Mouse (Mus musculus): ENCODE results near the gene Rhov.

The Rhov gene

GRCm38 (mm10) chr2:119270643-119271331, at the start of gene Rhov:
TSS of gene Rhov (minus strand) at chr2:119271272.
- peak; percentile 43 to 64 for DNase-seq (ENCODE audit: low spot score in 2 of 2)

DNA sequence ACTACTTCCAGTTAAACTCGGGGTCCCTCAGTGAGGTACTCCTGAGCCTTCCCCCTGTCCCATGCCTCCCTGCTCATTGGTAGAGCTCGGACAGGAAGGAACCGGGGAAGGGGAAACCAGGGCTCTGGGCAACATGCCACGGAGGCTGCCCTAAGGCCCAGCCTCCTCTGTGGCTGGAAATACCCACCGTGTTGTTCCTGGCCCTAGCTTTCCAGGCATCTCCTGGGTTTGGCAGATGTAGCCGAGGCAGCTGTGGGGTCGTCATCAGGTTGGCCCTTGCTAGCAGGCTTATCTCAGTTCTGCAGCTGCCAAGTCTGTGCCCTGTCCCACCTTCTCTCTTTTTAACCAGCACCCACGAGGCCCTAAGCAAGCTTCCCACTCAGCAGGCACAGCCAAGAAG, 49.5 kb upstream of the Rhov start:
- DNase-seq (ENCODE audit: low spot score in 2 of 2) = no peak

DNA sequence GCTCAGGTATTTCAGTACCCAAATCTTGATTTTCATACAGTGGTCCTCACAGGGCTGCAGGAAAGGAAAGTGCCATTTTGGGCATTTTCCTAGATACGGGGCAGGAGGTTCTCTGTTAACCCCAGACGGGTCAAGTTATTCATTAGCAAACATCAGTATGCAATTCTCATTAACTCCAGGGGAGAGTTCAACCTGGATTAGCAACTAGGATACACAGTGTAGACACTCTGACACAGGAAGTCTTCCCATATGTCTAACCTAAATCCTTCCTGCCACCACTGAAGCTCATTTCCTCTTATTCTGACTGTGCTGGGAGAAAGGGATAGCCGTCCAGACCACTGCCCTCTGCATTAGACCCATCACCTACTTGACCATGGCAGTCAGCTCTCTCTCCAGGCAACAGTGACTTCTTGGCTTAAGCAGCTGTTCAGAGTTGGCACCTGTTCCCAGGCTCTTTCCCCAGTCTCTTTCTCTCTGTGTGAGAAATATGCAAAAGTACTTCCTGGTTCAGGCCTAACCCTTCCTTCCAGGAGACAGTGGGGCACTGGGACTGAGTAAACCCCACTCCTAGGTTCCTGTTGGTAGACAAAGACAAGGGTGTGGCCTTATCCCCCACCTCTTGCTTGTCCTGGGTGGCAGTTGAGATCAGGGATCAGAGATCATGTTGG, 47.1 kb upstream of the Rhov start:
- no peak for DNase-seq (ENCODE audit: low spot score in 2 of 2)

DNA sequence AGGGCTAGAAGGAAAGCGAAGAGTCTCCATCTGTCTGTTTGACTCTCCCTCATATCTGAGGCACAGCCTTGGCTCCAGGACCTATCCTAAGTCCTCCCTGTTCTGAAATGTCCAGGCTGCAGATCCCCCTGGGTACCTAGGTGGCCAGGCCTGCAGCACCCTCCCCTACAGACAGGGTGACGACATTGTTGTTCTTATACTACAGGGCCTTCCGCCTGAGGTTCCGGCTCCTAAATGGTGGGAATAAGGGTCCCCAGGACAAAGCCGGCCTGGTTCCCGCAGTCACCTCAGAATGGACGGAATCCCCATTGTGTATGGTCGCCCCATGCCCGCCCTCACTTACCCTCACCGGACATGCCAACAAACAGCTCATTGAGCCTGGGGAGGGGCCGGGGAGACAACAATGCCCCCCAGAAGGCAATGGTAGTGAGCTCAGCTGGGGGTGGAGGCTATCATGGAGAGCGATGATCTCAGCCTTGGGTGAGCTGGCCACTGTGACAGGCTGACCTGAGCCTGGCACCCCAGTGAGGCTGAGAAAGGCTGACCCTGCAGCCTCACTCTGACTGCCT, 43.8 kb upstream of the Rhov start:
- DNase-seq (ENCODE audit: low spot score in 2 of 2) = no peak

- DNase-seq (ENCODE audit: low spot score in 2 of 2) = no peak
These were observed 42.9 kb upstream of the Rhov start for GRCm38 (mm10) chr2:119313780-119314479.

GRCm38 (mm10) chr2:119312380-119312958, 41.4 kb upstream of the Rhov start:
- no peak for DNase-seq (ENCODE audit: low spot score in 2 of 2)

DNA sequence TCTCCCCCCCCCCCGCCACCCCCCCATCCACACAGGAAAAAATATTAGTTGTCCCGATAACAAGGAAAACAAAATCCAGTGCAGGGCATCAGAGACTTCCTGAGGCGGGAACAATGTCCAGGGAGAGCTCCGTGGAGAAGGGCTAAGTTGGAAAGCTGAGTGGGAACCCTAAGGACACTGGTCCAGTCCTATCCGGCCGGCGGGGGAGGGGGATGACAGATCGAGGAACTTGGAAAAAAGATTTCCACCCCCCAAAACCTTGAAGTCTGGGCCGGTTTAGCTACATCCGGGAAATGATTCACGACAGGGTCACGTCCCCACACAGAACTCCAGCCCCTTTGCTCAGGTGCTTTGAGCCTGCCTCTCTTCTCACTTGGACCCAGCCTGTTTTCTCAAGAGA, 40.5 kb upstream of the Rhov start:
- no peak for DNase-seq (ENCODE audit: low spot score in 2 of 2)

DNA sequence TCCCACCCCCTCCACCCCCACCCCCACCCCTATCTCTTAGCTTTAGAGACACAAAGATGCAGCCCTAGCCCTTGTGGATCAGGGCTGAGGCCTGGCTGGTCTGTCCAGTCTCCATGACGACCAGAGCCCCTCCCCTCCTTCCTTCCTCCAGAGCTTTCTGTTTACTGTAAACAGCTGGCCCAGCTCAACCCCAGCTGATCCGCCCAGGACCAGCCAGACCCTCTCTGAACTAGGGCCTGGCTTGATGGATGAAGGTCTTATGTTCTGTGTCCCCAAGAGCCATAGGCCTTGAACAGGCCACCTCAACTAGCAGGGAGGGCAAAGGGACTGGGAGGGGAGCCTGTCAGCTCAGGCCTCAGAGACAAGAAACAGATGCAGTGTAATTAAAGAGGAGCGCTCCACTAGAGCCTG, 33.7 kb upstream of the Rhov start:
- no peak for DNase-seq (ENCODE audit: low spot score in 2 of 2)

DNA sequence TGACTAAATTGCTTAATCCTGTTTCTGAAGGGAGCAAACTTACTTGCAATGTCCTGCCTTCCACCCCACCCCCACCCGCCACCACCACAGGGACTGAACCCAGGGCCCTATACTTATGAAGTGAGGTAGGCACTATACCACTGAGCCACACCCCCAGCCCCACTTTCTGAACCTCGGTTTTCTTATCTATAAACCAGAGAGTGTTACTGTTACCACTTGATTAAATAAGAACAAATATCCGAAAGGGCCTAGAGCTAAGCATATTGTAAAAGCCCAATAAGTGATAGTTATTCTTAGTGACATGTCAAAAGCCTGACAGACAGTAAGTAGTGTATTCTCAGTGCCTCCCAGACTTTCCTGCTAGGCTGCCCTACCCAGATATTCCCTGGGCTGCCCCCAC, 33.3 kb upstream of the Rhov start:
- DNase-seq (ENCODE audit: low spot score in 2 of 2) = no peak

- no peak for DNase-seq (ENCODE audit: low spot score in 2 of 2)
These were observed 31.8 kb upstream of the Rhov start for GRCm38 (mm10) chr2:119302876-119303275.

DNA sequence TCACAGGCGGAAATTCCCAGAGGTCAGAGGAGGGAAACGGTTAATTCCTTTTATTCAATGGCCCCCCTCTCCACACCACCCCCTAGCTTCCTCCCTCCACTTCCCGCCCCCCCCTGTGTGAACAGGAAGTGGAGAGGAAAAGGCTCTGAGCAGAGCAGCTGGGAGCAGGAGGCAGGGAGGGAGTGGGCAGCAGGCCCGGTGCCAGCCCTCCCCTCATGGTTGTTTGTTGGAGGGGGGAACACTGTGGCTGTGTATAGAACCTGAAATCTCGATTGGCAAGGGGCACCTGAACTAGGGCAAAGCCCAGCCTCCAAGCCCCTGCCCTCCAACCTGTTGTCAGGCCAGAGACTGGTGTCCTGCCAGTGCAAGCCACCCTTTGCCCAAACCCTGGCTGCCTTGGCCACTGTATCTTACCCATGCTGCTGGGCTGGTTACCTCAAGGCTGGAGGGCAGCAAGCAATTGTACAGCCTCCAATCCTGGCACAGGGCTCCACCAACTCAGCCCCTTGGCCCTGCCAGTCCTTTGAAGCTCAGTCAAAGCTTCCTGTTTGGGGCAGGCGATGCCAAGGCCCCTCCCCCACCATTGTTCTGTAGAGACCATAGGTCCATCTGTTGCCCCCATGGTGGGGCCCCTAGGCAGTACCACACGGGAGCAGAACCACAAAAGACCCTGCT, 29.9 kb upstream of the Rhov start:
- DNase-seq (ENCODE audit: low spot score in 2 of 2) = peak in 1 of 2 experiments; percentile 47

GRCm38 (mm10) chr2:119299981-119300818, 29.1 kb upstream of the Rhov start:
- DNase-seq (ENCODE audit: low spot score in 2 of 2) = peak in 1 of 2 experiments; percentile 78

DNA sequence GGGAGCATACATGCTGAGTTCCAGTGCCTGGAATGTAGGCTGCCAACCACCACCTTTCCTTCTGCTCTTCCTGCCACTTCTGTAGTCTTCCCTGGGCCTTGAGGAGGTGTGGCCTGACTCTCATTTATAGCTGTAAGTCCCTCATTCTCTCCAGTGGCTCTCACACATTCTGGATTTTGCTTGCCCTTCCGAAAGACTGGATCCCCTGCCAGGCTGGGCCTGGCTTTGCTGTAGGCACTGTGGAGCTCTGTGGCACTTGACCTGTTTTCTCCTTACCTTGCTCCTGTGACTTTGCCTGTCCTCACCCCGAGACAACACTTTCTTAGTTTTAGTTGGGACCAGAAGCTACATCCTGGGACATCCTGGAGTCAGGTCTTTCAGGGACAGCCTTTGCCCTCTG, 27.8 kb upstream of the Rhov start:
- no peak for DNase-seq (ENCODE audit: low spot score in 2 of 2)

- DNase-seq (ENCODE audit: low spot score in 2 of 2) = peak in 1 of 2 experiments; percentile 70
These were observed 27.3 kb upstream of the Rhov start for GRCm38 (mm10) chr2:119298330-119298729.

DNA sequence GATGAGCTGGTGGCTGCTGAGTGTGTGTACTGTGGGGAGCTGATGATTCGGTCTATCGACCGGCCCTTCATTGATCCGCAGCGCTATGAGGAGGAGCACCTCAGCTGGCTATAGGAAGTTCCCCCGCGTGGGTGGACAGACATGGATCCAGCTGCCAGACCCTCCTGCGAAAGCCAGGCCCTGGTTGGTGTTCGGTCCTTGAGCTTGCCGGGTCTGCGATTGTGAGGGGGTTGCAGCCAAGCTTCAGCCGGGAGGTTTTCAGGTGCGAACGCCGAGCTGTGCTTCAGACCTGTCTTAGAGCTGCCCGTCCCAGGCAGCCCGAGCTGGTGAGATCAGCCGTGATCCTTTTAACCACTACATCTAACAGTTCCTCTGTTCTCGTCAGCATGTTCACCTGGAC, 26.4 kb upstream of the Rhov start:
- no peak for DNase-seq (ENCODE audit: low spot score in 2 of 2)

DNA sequence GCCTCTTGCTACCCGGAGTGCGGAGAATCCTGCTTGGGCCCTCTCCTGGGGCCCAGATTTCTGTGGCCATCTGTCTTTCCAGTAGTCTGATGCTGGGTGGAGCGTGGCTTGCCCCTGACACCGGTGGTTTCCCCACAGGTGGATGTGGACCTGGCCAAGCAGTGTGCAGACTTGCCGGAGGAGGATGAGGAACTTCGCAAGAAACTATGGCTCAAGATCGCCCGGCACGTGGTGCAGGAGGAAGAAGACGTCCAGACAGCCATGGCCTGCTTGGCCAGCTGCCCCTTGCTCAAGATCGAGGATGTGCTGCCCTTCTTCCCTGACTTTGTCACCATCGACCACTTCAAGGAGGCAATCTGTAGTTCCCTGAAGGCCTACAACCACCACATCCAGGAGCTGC, 25.7 kb upstream of the Rhov start:
- DNase-seq (ENCODE audit: low spot score in 2 of 2) = no peak

DNA sequence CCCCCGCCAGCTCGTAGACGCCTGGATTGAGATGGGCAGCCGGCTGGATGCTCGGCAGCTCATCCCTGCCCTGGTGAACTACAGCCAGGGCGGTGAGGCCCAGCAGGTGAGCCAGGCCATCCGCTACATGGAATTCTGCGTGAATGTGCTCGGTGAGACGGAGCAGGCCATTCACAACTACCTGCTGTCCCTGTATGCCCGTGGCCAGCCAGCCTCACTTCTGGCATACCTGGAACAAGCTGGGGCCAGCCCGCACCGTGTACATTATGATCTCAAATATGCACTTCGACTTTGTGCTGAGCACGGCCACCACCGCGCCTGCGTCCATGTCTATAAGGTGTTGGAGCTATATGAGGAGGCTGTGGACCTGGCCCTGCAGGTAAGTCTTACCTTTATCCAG, 23.3 kb upstream of the Rhov start:
- no peak for DNase-seq (ENCODE audit: low spot score in 2 of 2)

DNA sequence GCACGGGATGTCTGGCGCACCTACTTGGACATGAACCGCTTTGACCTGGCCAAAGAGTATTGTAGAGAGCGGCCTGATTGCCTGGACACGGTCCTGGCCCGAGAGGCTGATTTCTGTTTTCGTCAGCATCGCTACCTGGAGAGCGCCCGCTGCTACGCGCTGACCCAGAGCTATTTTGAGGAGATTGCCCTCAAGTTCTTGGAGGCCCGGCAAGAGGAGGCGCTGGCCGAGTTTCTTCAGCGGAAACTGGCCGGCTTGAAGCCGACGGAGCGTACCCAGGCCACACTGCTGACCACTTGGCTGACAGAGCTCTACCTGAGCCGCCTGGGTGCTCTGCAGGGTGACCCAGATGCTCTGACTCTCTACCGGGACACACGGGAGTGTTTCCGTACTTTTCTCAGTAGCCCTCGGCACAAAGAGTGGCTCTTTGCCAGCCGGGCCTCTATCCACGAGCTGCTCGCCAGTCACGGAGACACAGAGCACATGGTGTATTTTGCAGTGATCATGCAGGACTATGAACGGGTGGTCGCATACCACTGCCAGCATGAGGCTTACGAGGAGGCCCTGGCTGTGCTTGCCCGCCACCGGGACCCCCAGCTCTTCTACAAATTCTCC, 22.8 kb upstream of the Rhov start:
- no peak for DNase-seq (ENCODE audit: low spot score in 2 of 2)

DNA sequence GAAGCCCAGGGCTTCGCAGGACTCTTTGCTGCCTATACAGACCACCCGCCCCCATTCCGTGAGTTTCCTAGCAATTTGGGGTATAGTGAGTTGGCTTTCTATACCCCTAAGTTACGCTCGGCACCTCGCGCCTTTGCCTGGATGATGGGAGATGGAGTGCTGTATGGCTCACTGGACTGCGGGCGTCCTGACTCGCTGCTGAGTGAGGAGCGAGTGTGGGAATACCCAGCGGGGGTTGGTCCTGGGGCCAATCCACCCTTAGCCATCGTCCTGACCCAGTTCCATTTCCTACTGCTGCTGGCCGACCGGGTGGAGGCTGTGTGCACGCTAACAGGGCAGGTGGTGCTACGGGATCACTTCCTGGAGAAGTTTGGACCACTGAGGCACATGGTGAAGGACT, 22.2 kb upstream of the Rhov start:
- DNase-seq (ENCODE audit: low spot score in 2 of 2) = no peak

- DNase-seq (ENCODE audit: low spot score in 2 of 2) = no peak
These were observed 21.8 kb upstream of the Rhov start for GRCm38 (mm10) chr2:119292852-119293251.

Measured in cerebellum, postnatal 4 days (tissue).